Mouse (Mus musculus) lung, postnatal 14 days (tissue): ENCODE results near the gene Ccdc24.
A peak's percentile ranks its signal among the peaks of the same experiment; 100 is the strongest.

Source experiments
- DNase-seq: peaks from one replicate; pipeline ENCODE4 v3.0.0; 2021

Ccdc24 gene

GRCm38 (mm10) chr4:117872471-117872886 lies at the start of gene Ccdc24:
Gene Ccdc24, minus strand, starts transcription at chr4:117872557.
- peak; percentile 17 for DNase-seq

- no peak for DNase-seq
Observed at GRCm38 (mm10) chr4:117921358-117921757, 49.0 kb upstream of the Ccdc24 start.

GRCm38 (mm10) chr4:117918762-117919161 lies 46.4 kb upstream of the Ccdc24 start:
- no peak for DNase-seq

GRCm38 (mm10) chr4:117918261-117918660 lies 45.9 kb upstream of the Ccdc24 start:
- no peak for DNase-seq

- no peak for DNase-seq
Observed at GRCm38 (mm10) chr4:117917847-117918246, 45.5 kb upstream of the Ccdc24 start.

- DNase-seq = no peak
Observed at GRCm38 (mm10) chr4:117917402-117917801, 45.0 kb upstream of the Ccdc24 start.

GRCm38 (mm10) chr4:117916386-117916785 lies 44.0 kb upstream of the Ccdc24 start:
- no peak for DNase-seq

- DNase-seq = no peak
Observed at GRCm38 (mm10) chr4:117915489-117916105, 43.2 kb upstream of the Ccdc24 start.

- peak; percentile 90 for DNase-seq
Observed at GRCm38 (mm10) chr4:117914591-117915442, 42.5 kb upstream of the Ccdc24 start, which contains the start of gene Ipo13. Gene Ipo13, minus strand, starts transcription at chr4:117914999.

GRCm38 (mm10) chr4:117914031-117914430 lies 41.7 kb upstream of the Ccdc24 start:
- DNase-seq = no peak

- DNase-seq = peak; percentile 69
Observed at GRCm38 (mm10) chr4:117913421-117913820, 41.1 kb upstream of the Ccdc24 start.

- DNase-seq = no peak
Observed at GRCm38 (mm10) chr4:117912685-117913273, 40.4 kb upstream of the Ccdc24 start.

- no peak for DNase-seq
Observed at GRCm38 (mm10) chr4:117912131-117912561, 39.8 kb upstream of the Ccdc24 start.

GRCm38 (mm10) chr4:117908834-117909453 lies 36.6 kb upstream of the Ccdc24 start:
- no peak for DNase-seq

- peak; percentile 56 for DNase-seq
Observed at GRCm38 (mm10) chr4:117906196-117906595, 33.8 kb upstream of the Ccdc24 start.

- no peak for DNase-seq
Observed at GRCm38 (mm10) chr4:117904761-117905160, 32.4 kb upstream of the Ccdc24 start.

GRCm38 (mm10) chr4:117904094-117904493 lies 31.7 kb upstream of the Ccdc24 start:
- no peak for DNase-seq

GRCm38 (mm10) chr4:117898111-117898510 lies 25.8 kb upstream of the Ccdc24 start:
- peak; percentile 34 for DNase-seq

- DNase-seq = no peak
Observed at GRCm38 (mm10) chr4:117896031-117896430, 23.7 kb upstream of the Ccdc24 start.

GRCm38 (mm10) chr4:117895339-117895738 lies 23.0 kb upstream of the Ccdc24 start:
- no peak for DNase-seq

- no peak for DNase-seq
Observed at GRCm38 (mm10) chr4:117894601-117895000, 22.2 kb upstream of the Ccdc24 start.

- peak; percentile 73 for DNase-seq
Observed at GRCm38 (mm10) chr4:117893376-117893775, 21.0 kb upstream of the Ccdc24 start.

- peak; percentile 78 for DNase-seq
Observed at GRCm38 (mm10) chr4:117891738-117892161, 19.4 kb upstream of the Ccdc24 start, which contains the start of gene Dph2. Gene Dph2, minus strand, starts transcription at chr4:117892032.
